Mouse (Mus musculus) embryo, embryonic 11 days (tissue): ENCODE results near the gene Inpp5d.
"Not testable (repeated sequence)": the region's sequence is repeated elsewhere in the genome, so short reads cannot be mapped to it uniquely, and the experiment has no call there.

Experiments used
- DNase-seq: peaks from one replicate; pipeline ENCODE4 v3.0.0-alpha.2; 2015

The Inpp5d gene

DNA sequence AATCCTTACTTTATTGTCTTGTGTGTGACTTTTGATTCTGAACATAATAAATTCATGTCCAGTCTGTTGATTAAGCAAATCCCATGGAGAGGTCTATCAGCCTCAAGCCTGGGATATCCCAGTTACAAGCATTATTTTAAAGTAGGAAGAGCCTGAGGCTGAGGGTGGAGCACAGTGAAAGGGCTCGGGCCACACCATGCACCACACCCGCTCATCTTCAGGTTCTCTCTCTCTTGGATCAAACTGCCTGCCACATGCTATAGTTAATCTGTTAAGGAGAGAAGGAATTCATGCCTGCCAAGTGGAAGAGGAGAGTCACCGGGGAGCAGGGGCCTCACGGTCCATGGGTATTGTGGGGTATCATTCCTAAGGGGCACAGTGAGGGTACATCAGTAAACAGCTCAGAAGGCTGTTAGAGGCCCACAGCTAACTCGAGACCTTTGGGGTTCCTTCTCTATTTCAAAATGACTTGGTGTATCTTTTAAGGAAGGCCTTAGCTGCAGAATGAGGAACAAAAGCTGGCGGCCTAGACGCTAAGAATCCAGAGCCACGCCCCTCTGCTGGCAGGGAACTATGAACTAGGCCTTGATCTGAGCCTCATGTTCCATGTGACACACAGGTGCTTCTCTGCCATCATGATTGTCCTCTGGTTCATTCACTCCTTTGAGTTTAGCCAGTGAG lies 39.0 kb downstream of the Inpp5d start:
- no peak for DNase-seq

GRCm38 (mm10) chr1:87659618-87659960 lies 39.5 kb downstream of the Inpp5d start:
- DNase-seq: no peak

GRCm38 (mm10) chr1:87660740-87661139 lies 40.6 kb downstream of the Inpp5d start:
- no peak for DNase-seq

GRCm38 (mm10) chr1:87663992-87664391 lies 43.9 kb downstream of the Inpp5d start:
- DNase-seq: no peak

- DNase-seq: no peak
These were observed 46.9 kb downstream of the Inpp5d start for GRCm38 (mm10) chr1:87667006-87667405.

- no peak for DNase-seq
These were observed 48.2 kb downstream of the Inpp5d start for GRCm38 (mm10) chr1:87668300-87668699.

- DNase-seq: no peak
These were observed 51.4 kb downstream of the Inpp5d start for GRCm38 (mm10) chr1:87671483-87671882.

GRCm38 (mm10) chr1:87673822-87674604 lies 53.9 kb downstream of the Inpp5d start:
- no peak for DNase-seq

GRCm38 (mm10) chr1:87676006-87676405 lies 55.9 kb downstream of the Inpp5d start:
- no peak for DNase-seq

GRCm38 (mm10) chr1:87679089-87679488 lies 59.0 kb downstream of the Inpp5d start:
- no peak for DNase-seq

DNA sequence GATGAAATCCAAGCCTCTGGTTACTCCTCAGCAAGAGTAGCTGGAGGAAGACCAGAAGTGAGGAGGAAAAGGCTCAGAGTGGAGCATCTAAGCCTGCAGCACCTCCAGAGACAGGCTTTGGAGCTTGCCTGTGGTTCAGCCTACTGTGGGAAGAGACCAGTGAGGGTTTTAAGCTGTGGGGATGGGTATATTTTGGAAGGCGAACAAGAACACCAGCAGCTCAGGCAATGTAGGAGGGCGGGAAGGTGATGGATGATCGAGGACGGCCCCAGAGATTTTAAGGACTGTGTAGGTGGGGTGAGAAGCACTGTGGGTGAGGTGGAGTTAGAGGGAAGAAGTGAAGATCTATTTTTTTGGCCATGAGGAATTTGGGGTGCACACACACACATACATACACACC lies 60.8 kb downstream of the Inpp5d start:
- DNase-seq: no peak

GRCm38 (mm10) chr1:87682473-87682872 lies 62.4 kb downstream of the Inpp5d start:
- not testable (repeated sequence) for DNase-seq

DNA sequence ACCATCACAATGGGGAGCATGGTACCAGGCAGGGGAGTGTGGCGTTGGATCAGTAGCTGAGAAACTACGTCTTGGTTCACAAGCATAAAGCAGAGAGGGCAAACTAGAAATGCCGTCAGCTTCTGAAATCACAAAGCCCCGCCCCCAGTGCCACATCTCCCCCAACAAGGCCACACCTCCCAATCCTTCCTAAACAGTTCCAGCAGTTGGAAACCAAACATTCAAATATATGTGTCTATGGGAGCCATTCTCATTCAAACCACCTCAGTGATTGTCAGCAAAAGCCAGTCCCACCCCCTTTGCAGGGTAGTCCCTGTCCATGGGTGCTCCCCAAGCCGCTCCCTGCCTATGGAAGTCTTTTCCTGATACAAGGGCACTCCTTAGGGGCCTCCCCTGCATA lies 64.0 kb downstream of the Inpp5d start:
- no peak for DNase-seq

GRCm38 (mm10) chr1:87684791-87685190 lies 64.7 kb downstream of the Inpp5d start:
- no peak for DNase-seq

- DNase-seq: peak; percentile 12
These were observed 66.2 kb downstream of the Inpp5d start for GRCm38 (mm10) chr1:87686351-87686750.

DNA sequence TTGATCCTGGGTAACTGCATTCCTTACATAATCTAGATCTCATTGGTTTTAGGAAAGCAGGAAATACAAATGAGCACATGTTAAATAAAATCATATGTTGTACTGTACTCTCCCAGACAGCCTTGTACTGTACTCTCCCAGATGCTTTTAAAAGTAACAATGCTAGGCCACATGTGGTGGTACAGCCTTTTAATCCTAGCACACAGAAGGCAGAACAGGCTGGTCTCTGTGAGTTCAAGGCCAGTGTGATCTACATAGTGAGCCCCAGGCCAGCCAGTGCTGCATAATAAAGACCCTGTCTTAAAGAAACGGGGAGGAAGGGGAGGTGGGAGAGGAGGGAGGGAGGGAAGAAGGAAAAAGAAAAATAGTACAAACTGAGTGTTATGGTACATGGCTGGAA lies 66.9 kb downstream of the Inpp5d start:
- no peak for DNase-seq

- DNase-seq: no peak
These were observed 69.7 kb downstream of the Inpp5d start for GRCm38 (mm10) chr1:87689661-87690341.

DNA sequence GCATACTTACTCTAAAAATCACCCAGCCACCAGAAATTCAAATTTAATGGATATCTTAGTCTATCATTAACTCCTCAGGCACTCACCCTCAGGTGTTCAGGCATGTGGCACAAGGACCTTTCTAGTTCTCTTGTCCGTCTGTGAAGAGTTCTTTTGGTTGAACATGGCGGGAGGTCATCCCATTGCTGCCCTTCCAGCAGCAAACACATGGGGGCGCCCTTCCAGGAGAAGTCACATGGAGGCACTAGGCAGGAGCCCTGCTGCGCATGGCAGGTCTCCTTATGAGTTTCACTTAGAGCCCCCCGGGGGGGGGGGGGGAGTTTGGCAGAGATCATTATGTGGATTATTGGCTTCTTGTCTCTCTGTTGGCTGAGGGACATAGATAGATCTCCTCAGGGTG lies 76.2 kb downstream of the Inpp5d start:
- no peak for DNase-seq

DNA sequence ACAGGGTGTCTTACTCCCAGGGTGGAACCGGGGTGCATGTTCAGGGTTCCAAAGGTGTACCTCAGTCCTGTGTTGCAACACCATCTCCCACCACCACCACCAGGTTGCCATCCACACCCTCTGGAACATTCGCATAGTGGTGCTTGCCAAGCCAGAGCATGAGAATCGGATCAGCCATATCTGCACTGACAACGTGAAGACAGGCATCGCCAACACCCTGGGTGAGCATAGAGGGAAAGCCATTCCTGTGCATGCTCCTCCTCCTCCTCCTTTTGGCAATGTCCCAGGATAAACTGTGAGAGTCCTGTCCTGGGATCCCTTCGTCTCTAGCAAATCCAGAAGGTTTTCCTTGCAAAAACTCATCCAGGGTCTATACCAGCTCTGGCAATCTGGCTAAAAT lies 77.9 kb downstream of the Inpp5d start:
- DNase-seq: no peak

GRCm38 (mm10) chr1:87699890-87700448 lies 79.9 kb downstream of the Inpp5d start:
- DNase-seq: no peak

DNA sequence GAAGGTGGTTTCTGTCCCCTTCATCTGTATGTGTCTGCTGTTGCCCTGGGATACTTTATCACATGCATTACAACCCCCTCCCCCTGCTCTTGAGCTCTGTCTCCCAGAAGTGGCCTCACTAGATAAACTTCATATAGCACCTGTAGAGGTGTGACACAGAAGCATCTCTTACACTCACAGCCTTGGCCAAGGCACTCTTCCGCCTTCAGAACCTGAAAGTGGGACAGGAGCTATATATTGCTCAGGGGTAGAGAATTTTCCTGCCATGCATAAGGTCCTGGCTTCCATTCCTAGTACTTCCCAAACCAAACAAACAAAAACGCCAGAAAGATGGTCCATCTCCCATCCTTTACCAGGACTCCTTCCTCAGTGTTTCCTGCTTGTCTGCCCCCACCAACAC lies 84.1 kb downstream of the Inpp5d start:
- no peak for DNase-seq

DNA sequence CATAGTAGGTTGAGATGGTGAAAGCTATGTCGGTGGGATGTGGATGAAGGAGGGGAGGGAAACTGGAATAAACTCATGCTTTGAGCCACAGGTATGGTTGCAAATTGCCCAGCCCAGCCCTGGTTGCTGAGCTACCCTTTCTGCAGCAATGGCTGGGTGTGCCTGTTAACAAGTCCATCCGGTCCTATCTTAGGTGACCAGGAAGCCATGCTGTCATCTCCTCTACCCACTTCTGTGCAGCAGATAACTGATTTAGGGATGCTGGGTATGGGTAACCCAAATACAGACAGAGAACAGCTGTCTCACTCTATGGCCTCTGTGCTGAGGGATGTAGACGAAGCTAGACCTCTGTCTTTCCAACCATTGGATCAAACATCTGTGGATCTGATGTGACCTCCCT lies 86.2 kb downstream of the Inpp5d start:
- no peak for DNase-seq

DNA sequence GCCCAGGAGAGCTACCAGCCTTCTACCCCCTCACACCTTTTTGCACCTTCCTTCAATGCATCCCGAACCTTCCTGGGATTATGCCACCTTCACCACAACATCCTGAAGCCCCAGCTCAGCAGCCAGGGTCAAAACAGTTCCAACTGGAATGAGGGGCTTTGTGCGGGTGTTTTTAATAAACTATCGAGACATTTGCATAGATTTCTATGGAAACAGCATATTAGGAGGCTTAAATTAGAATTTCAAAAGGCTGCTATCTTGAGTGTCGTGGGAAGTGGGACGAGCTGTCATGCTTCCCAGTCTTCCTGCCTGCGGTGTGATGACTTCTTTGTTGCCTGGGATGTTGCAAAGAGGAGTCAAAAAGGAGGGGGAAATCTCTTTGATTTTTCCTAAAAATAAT lies 88.9 kb downstream of the Inpp5d start:
- no peak for DNase-seq
